Mouse (Mus musculus): Measurements from ENCODE around the gene Gm2016. TPM values are rescaled to one million over a fixed set of nuclear protein-coding genes. Genes with fewer than 3 reads are reported as not detected.

Gene Gm2016
- polyA plus RNA-seq, 1 experiment from 2014 or later, result not detected

Other genes with a start within 250 kb of the Gm2016 start
- gene Gm16381, start 229.5 kb upstream of the Gm2016 start, polyA plus RNA-seq (2015; fragmentation: Nextera tagmentation; extraction: Ambion mirVana), result not detected in 2 replicates
- gene Gm21319, start 98.3 kb upstream of the Gm2016 start, polyA plus RNA-seq (2015; fragmentation: Nextera tagmentation; extraction: Ambion mirVana), result not detected in 2 replicates
- gene Gm21936, start 78.6 kb upstream of the Gm2016 start, polyA plus RNA-seq (2015; fragmentation: Nextera tagmentation; extraction: Ambion mirVana), result not detected in 2 replicates
- not detected in 2 replicates for gene BB287469, start 57.5 kb upstream of the Gm2016 start, polyA plus RNA-seq (2015; fragmentation: Nextera tagmentation; extraction: Ambion mirVana)
- gene Gm2001, start 31.7 kb upstream of the Gm2016 start, polyA plus RNA-seq (2015; fragmentation: Nextera tagmentation; extraction: Ambion mirVana), result not detected in 2 replicates
- gene Gm2022, start 21.3 kb downstream of the Gm2016 start, polyA plus RNA-seq (2015; fragmentation: Nextera tagmentation; extraction: Ambion mirVana), result not detected in 2 replicates
- gene Gm2035, start 45.8 kb downstream of the Gm2016 start, polyA plus RNA-seq (2015; fragmentation: Nextera tagmentation; extraction: Ambion mirVana), result not detected in 2 replicates
- not detected in 2 replicates for gene Gm2042, start 80.0 kb downstream of the Gm2016 start, polyA plus RNA-seq (2015; fragmentation: Nextera tagmentation; extraction: Ambion mirVana)
- gene Gm2075, start 137.8 kb downstream of the Gm2016 start, polyA plus RNA-seq (2015; fragmentation: Nextera tagmentation; extraction: Ambion mirVana), result not detected in 2 replicates
- not detected in 2 replicates for gene Gm6803, start 144.7 kb downstream of the Gm2016 start, polyA plus RNA-seq (2015; fragmentation: Nextera tagmentation; extraction: Ambion mirVana)
- gene Gm2056, start 152.9 kb downstream of the Gm2016 start, polyA plus RNA-seq (2015; fragmentation: Nextera tagmentation; extraction: Ambion mirVana), result not detected in 2 replicates
- not detected in 2 replicates for gene Gm16368, start 209.6 kb downstream of the Gm2016 start, polyA plus RNA-seq (2015; fragmentation: Nextera tagmentation; extraction: Ambion mirVana)

Data from intestine, postnatal 0 days (tissue).